Mouse (Mus musculus): ENCODE results near the gene Neurl4.

DNA sequence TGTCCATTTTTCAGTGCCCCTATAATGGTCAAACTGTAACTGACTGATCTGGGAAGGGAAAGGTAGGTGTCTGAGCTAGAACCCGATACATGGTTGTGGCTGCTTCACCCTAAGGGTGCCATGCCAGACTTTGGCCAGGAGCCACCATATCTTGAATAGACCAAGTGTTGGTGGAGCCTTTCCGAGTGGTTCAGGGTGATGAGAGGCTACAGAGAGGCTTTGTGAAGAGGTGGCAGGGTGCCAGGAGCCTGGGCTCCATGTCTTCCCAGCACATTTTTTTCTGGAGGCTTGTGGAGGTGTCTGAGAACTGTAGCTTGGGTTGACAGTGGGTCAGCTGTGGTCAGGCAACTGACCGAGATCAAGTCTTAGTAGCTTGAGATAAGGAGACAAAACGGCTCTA lies 9.4 kb upstream of the Neurl4 start:
- TF ChIP-seq POLR2A (IDR thresholded peaks at IDR 0.05; ENCODE audit: borderline replicate concordance, control insufficient read depth, low read depth, low read length), result no peak
- no peak for TF ChIP-seq CTCF (IDR thresholded peaks at IDR 0.05; ENCODE audit: control insufficient read depth, insufficient read depth, low read length)
